Mouse (Mus musculus): ENCODE data around the gene Gm11938. TPM values are rescaled to one million over a fixed set of nuclear protein-coding genes. Genes with fewer than 3 reads are reported as not detected.

Gm11938 gene
- polyA plus RNA-seq, 2 experiments, result not detected

- no peaks in the 10 kb centered on the region for H3K27me3 ChIP-seq (ENCODE audit: control insufficient read depth, insufficient read depth, low read length)
- H3K4me3 ChIP-seq (replicated peaks; ENCODE audit: low read length), result no peak overlapping the region
- no peak overlapping the region for H3K27ac ChIP-seq (replicated peaks; ENCODE audit: low read depth, low read length)
- H3K9ac ChIP-seq (ENCODE audit: low read depth, low read length, severe bottlenecking), result no peak overlapping the region
- peak; percentile 31 for DNase-seq (ENCODE audit: low spot score)
- H3K4me1 ChIP-seq (ENCODE audit: control insufficient read depth, insufficient read depth, low read length), result no peaks in the 10 kb centered on the region
- H3K4me2 ChIP-seq (replicated peaks; ENCODE audit: low read depth, low read length, severe bottlenecking), result no peak overlapping the region
- H3K36me3 ChIP-seq (ENCODE audit: control insufficient read depth, insufficient read depth, low read length), result no peaks in the 10 kb centered on the region
- ATAC-seq (ENCODE audit: low FRiP score, low read depth), result no peak
- H3K9me3 ChIP-seq (ENCODE audit: control insufficient read depth, low read length), result no peaks in the 10 kb centered on the region
- WGBS, result 57% methylated on average over 1 of the region's 1 CpGs
- TF ChIP-seq POLR2A (IDR thresholded peaks at IDR 0.05; ENCODE audit: borderline replicate concordance, extremely low read depth, insufficient read depth, insufficient read length), result no peak
These were observed 34.0 kb upstream of the Gm11938 start for GRCm38 (mm10) chr11:99637086-99637485.

- Histone ChIP-seq H3K4me1 (ENCODE audit: control insufficient read depth, insufficient read depth, low read length) (no peaks in the 10 kb centered on the region), H3K4me3 (replicated peaks; ENCODE audit: low read length) (no peak within 1 kb of the TSS), H3K36me3 (ENCODE audit: control insufficient read depth, insufficient read depth, low read length) (no peaks in the 10 kb centered on the region), H3K4me2 (replicated peaks; ENCODE audit: low read depth, low read length, severe bottlenecking) (no peak within 1 kb of the TSS), H3K9me3 (ENCODE audit: control insufficient read depth, low read length) (no peaks in the 10 kb centered on the region), H3K27ac (replicated peaks; ENCODE audit: low read depth, low read length) (no peak within 1 kb of the TSS), H3K9ac (ENCODE audit: low read depth, low read length, severe bottlenecking) (no peak within 1 kb of the TSS), H3K27me3 (ENCODE audit: control insufficient read depth, insufficient read depth, low read length) (no peaks in the 10 kb centered on the region)
- ATAC-seq (ENCODE audit: low FRiP score, low read depth) (no peak), DNase-seq (ENCODE audit: low spot score) (no peak)
- 17% methylated on average over 7 of the region's 8 CpGs for WGBS
- TF ChIP-seq POLR2A (IDR thresholded peaks at IDR 0.05; ENCODE audit: borderline replicate concordance, extremely low read depth, insufficient read depth, insufficient read length), result no peak
These were observed 31.6 kb upstream of the Gm11938 start, which contains the start of gene Krtap4-2 for GRCm38 (mm10) chr11:99634653-99635134. Gene Krtap4-2 (minus strand): TSS chr11:99635084.

- no peak for DNase-seq (ENCODE audit: low spot score)
- H3K27ac ChIP-seq (replicated peaks; ENCODE audit: low read depth, low read length), result no peak overlapping the region
- 68% methylated on average over 2 of the region's 2 CpGs for WGBS
These were observed 30.2 kb upstream of the Gm11938 start for GRCm38 (mm10) chr11:99633293-99633692.

GRCm38 (mm10) chr11:99630890-99631289, 27.8 kb upstream of the Gm11938 start:
- Histone ChIP-seq H3K4me2 (replicated peaks; ENCODE audit: low read depth, low read length, severe bottlenecking) (no peak overlapping the region), H3K27ac (replicated peaks; ENCODE audit: low read depth, low read length) (no peak overlapping the region), H3K9me3 (ENCODE audit: control insufficient read depth, low read length) (no peaks in the 10 kb centered on the region), H3K4me1 (ENCODE audit: control insufficient read depth, insufficient read depth, low read length) (no peaks in the 10 kb centered on the region), H3K9ac (ENCODE audit: low read depth, low read length, severe bottlenecking) (no peak overlapping the region), H3K4me3 (replicated peaks; ENCODE audit: low read length) (no peak overlapping the region), H3K27me3 (ENCODE audit: control insufficient read depth, insufficient read depth, low read length) (no peaks in the 10 kb centered on the region), H3K36me3 (ENCODE audit: control insufficient read depth, insufficient read depth, low read length) (no peaks in the 10 kb centered on the region)
- TF ChIP-seq POLR2A (IDR thresholded peaks at IDR 0.05; ENCODE audit: borderline replicate concordance, extremely low read depth, insufficient read depth, insufficient read length), result no peak
- 76% methylated on average over 3 of the region's 3 CpGs for WGBS
- ATAC-seq (ENCODE audit: low FRiP score, low read depth) (no peak), DNase-seq (ENCODE audit: low spot score) (no peak)

More at GRCm38 (mm10) chr11:99633293-99633692, 30.2 kb upstream of the Gm11938 start:
- H3K36me3 ChIP-seq (ENCODE audit: control insufficient read depth, insufficient read depth, low read length), result no peaks in the 10 kb centered on the region
- ATAC-seq (ENCODE audit: low FRiP score, low read depth), result no peak
- no peaks in the 10 kb centered on the region for H3K27me3 ChIP-seq (ENCODE audit: control insufficient read depth, insufficient read depth, low read length)
- H3K4me3 ChIP-seq (replicated peaks; ENCODE audit: low read length), result no peak overlapping the region
- no peak overlapping the region for H3K9ac ChIP-seq (ENCODE audit: low read depth, low read length, severe bottlenecking)
- no peak overlapping the region for H3K4me2 ChIP-seq (replicated peaks; ENCODE audit: low read depth, low read length, severe bottlenecking)
- no peak for TF ChIP-seq POLR2A (IDR thresholded peaks at IDR 0.05; ENCODE audit: borderline replicate concordance, extremely low read depth, insufficient read depth, insufficient read length)
- H3K9me3 ChIP-seq (ENCODE audit: control insufficient read depth, low read length), result no peaks in the 10 kb centered on the region
- H3K4me1 ChIP-seq (ENCODE audit: control insufficient read depth, insufficient read depth, low read length), result no peaks in the 10 kb centered on the region

- Histone ChIP-seq H3K4me2 (replicated peaks; ENCODE audit: low read depth, low read length, severe bottlenecking) (no peak within 1 kb of the TSS), H3K27me3 (ENCODE audit: control insufficient read depth, insufficient read depth, low read length) (no peaks in the 10 kb centered on the region), H3K4me1 (ENCODE audit: control insufficient read depth, insufficient read depth, low read length) (no peaks in the 10 kb centered on the region), H3K9me3 (ENCODE audit: control insufficient read depth, low read length) (no peaks in the 10 kb centered on the region), H3K4me3 (replicated peaks; ENCODE audit: low read length) (no peak within 1 kb of the TSS), H3K36me3 (ENCODE audit: control insufficient read depth, insufficient read depth, low read length) (no peaks in the 10 kb centered on the region), H3K27ac (replicated peaks; ENCODE audit: low read depth, low read length) (no peak within 1 kb of the TSS), H3K9ac (ENCODE audit: low read depth, low read length, severe bottlenecking) (no peak within 1 kb of the TSS)
- 77% methylated on average over 4 of the region's 4 CpGs for WGBS
- TF ChIP-seq POLR2A (IDR thresholded peaks at IDR 0.05; ENCODE audit: borderline replicate concordance, extremely low read depth, insufficient read depth, insufficient read length), result no peak
- DNase-seq (ENCODE audit: low spot score), result no peak
- ATAC-seq (ENCODE audit: low FRiP score, low read depth), result no peak
These were observed 25.0 kb upstream of the Gm11938 start, which contains the start of gene Krtap4-1 for GRCm38 (mm10) chr11:99628138-99628537. Gene Krtap4-1 (minus strand): TSS chr11:99628238.
